In the genomic region with DNA sequence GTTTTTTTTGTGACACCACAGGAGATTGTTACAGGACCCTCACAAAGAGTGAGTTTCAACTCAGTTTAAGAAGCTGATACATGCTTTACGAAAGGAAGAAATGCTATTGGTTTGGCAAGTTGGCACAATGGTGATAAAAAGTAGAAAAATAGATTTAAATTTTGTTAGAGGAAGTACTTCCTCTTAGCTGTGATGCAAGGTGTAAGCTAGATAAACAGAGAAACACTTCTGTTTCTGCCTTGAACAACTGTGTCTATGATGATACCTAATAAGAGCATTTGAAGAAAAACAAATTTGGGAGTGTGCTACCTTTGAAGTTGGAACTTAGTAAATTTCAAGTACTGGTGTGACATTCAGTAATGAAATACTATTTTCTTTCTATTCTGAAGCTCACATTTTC, we compare ENCODE assay signal across 16 mouse cellular contexts.
"Had no signal": no experiment of that assay in that cellular context is flagged by ENCODE, and none has a peak within 500 bp of the region (broad histone marks: within the 10 kb centered on the region; RNA-seq: fewer than 3 reads in every experiment).

No protein-coding gene starts in this region.

- H3K9me3 ChIP-seq: limb, embryonic 12.5 days; midbrain, embryonic 12.5 days had no signal

- H3K27me3 ChIP-seq: limb, embryonic 12.5 days; midbrain, embryonic 12.5 days had no signal

- H3K9ac ChIP-seq: limb, embryonic 12.5 days; liver, embryonic 14.5 days; midbrain, embryonic 12.5 days had no signal

- H3K4me3 ChIP-seq: left cerebral cortex, adult 2 months; limb, embryonic 12.5 days; midbrain, embryonic 12.5 days had no signal

- H3K27ac ChIP-seq: left cerebral cortex, adult 2 months; limb, embryonic 12.5 days; liver, embryonic 14.5 days; midbrain, embryonic 12.5 days had no signal

- DNase-seq: kidney, adult 2 months; kidney, postnatal 25 days; liver; lung, adult 2 months; lung, postnatal 4 days; retina, postnatal 1 day; right cerebral cortex, postnatal 4 days; spleen, adult 18-20 months; thymus, adult 18-20 months; thymus, postnatal 14 days had no signal

- H3K4me2 ChIP-seq: limb, embryonic 12.5 days; midbrain, embryonic 12.5 days had no signal

- ATAC-seq: lung, postnatal 0 days; midbrain, embryonic 16.5 days had no signal
